Mouse (Mus musculus) megakaryocyte-erythroid progenitor cell, adult 5-6 weeks (primary cell): ENCODE measurements at regions not wholly inside any gene's neighbourhood (a gene's known extent, or its start where the extent isn't known, plus 50 kb on each side); places are given as distances from the start of the nearest gene placed in this dataset.

Experiments
- ATAC-seq: replicated peaks from 2 replicates; pipeline ENCODE4 v1.8.0; 2016; ENCODE audit warnings: mild to moderate bottlenecking, inconsistent platforms; ENCODE audit not compliant: severe bottlenecking, poor library complexity, low FRiP score, low TSS enrichment

DNA sequence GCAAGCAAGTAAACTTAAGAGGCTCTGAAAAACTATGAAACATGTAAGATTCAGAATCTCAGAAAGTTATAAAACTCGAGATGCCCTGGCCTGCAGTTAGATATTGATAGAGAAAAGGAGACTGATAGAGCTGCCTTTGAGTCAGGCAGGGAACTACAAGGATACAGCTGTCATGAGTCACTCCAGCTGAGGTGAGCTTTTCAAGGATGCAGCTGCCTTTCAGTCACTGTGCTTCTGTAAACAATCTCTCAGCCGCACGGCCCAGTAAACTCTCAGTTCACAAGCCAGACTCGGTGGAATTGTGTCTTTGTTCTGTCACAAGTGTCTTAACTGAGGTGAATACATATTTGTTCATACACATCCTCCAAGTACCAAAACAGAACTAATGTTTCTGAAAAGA is 334.9 kb upstream of the Rsrc1 start:
- no peak for ATAC-seq

DNA sequence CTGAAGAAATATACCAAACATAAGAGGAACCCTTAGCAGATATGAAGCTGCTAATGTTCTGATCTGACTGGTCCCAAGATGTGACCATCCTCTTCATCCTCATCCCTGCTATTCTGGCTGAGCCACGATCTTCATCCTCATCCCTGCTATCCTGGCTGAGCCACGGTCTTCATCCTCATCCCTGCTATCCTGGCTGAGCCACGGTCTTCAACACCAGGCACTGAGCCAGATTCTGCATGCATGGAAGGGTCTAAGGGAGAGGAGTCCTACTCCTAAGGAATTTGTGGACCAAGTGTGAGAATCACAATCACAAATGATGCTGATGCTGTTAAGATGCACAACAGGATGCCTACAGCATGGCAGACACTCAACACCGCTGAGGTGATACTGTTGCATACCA is 331.9 kb upstream of the Rsrc1 start:
- ATAC-seq, result no peak

DNA sequence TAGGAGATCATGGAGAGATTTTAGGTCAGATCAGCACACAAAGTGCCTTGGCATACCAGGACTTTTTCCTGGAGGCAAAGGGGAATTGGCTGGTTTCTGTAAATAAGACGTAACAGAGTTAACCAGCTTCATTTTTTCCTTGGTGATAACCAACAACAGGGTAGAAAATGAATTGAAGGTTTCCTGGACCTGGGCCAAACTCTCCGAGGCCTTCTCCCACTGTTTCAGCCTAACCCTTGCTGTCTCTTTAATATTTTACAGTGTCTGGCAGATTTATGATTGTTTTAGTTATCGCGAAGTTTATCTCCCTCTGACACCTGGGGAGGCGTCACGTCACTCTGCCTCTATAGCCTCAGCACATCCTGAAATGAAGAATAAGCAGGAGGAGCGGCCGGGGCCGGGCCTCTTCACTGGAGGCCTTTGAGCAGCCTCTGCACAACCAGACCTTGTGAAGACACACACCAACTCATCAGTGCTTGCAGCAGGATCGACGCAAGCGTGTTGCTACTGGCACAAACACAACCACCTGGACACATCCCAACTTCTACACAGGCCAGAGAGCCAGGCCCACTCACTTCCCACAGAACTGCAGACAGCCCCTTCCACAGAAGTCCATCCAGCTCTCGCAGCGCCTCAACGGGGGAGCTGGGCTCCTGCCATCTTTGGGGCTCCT is 331.0 kb upstream of the Rsrc1 start:
- peak; percentile 58 for ATAC-seq

DNA sequence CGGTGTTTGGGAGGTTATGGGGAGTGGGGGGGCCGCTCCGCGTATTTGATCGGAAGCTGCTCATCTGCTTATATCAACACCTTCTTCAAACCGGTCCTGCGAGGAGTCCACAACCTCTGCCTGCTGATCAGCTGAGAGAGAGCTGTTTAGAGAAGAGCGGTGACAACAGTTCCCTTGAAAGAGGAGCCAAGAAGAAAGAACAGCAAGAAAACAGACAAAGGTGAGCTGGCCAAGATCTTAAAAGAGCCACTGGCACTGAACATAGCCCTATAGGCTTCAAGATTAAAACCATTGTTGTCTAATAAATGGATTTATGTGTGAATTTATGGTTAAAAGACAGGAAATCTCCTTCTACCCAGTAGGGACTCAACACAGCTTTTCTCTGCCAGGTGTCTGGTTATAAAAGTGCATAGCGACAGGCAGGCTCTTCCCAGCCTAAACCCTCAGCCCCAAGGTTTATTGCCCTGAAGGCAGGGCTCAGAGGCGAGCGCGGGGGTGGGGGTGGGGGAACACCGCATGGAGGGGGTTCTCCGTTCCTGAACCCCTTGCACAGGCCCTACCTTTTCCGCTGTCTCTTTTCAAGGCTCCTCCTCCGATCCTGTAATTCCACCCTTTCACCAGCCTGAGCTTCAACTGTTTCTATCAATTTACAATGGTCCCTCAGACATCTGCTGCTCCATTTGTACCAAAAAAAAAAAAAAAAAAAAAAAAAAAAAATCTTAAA is 330.3 kb upstream of the Rsrc1 start:
- no peak for ATAC-seq

DNA sequence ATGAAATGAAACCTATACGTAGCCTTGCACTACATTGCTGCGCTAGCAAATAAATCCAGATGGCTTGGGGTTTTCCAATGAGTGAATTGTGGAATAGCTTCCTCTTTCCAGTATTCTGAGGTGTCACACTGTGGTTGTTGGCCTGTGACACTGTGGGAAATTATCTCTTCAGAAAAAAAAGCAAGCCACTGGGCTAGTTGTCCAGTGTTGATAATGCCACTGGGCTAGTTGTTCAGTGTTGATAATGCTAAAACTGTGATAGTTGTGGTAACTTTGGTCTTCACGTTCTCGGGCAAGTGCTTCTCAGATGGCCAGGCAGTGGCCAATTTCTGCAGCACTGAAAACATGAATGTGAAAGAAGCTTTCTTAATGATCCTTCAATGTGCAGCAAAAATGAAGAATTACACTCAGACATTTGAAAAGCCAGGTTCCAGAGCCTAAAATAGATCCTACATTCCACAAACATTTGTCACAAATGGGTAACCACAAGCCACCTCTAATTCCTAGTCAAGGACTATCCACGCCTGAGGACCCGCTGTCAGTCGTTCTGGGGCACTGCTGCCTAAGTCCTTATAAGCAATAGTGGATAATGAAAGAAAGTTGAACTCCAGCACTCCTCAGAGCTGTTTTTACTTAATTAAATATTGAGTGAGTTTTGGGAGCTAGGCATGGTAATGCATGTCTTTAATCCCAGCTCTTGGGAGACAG is 328.9 kb upstream of the Rsrc1 start:
- peak; percentile 45 for ATAC-seq

DNA sequence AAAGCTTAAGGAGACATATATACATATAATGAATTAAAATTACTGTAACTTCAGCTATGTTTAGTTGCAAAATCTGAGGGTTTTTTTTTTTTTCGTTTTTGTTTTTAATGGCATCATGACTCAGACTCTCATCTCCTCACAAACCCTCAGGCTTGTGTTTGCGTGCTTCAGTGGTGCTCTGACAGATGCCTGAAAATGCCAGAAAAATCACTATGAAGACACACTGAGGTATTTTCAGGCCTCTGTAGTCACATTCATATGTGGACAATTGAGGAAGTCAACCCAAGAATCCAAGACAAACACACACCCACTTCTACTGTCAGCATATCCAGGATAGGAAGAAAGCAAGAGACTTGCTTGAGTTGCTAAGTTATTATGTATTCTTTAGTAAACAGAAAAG is 327.2 kb upstream of the Rsrc1 start:
- ATAC-seq, result no peak

DNA sequence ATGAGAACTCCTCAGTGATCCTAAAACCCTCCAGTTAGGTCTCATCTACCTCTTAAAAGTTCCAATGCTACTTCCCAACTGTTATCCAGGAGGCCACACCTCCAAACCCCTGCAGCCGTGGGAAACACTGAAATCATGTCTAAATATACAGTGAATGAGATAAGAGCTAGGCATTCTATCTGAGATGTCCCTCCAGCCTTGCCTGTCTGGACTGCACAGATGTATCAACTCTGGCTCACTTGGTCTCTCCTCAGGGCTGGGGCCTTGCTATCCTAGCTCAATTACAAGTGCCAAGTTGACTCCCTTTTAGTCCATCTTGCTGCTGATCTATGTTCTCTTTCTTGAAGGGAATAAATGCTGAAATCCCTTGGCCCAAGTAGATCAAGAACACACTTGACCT is 326.3 kb upstream of the Rsrc1 start:
- ATAC-seq, result no peak

DNA sequence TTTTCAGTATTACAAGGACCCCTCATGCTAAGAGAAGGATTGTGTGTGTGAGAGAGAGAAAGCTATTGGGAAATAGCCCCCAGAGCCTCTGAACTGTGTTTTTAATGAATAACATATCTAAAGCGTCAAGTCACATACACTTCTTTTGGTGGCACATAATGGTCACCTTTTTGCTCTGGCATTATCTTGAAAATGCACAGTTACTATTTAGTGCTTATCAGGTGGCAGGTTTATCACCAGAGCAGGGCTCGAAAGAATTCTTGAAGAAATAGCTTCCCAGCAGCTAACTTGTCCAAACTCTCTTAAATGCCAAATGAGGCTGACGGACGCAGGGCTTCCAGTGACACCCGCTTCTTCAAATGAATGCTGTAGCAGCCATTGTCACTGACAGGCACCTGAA is 324.7 kb upstream of the Rsrc1 start:
- 0 out of 2 replicates have a peak, but pooled peaks have one; percentile 34 for ATAC-seq

DNA sequence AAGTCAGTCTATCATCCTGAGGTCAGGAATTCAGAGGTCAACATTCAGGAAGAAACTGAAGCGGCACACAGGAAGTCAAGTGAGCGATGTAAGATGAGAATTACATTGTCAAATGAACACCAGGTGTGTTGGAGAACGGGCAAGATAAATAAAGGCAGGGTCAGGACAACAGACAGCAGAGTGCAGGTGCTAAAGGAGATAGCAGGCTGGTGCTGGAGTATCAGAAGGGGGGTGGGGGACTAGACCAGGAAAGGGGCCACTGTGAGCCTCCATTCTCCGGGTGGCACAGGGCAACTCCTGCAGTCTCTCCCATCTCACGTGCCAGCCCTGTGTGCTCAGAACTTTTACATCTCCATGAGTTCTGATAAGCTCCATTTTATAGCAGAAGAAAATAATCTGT is 320.6 kb upstream of the Rsrc1 start:
- peak; percentile 69 for ATAC-seq

DNA sequence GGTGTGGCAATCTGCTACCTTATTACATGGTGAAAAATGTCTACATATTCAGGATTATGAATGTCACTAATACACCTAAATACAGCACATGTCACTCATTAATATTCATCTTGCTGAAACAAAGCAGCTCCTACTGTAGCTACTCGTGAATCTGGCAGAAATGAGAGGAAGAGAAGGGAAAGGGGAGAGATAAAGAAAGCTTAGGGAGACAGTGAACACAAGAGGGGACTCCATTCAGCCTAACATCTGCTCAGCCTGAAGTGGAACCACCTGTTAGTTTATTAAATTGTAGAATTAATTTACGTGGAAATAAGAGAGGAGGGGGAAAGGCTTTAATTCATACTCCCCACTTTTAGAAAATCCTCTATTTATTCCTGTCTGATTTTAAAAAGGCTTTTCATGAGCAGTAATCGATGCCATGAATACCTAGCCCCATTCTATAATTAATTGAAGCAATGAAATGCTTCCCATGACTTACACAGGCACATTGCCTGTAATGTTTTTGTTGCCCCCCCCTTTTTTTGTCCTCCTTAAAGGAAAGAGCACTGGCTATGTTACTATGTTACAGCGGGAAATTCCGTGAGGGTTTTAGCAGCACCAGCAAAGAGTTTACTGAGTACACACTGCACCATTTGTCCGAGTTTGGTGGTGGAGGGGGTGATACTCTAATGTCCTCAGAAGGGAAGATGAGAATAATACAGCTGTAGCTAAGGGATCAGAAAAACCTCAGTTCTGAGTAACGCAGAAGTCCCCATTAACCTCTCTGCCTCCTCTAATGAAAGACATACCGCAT is 319.2 kb upstream of the Rsrc1 start:
- no peak for ATAC-seq

DNA sequence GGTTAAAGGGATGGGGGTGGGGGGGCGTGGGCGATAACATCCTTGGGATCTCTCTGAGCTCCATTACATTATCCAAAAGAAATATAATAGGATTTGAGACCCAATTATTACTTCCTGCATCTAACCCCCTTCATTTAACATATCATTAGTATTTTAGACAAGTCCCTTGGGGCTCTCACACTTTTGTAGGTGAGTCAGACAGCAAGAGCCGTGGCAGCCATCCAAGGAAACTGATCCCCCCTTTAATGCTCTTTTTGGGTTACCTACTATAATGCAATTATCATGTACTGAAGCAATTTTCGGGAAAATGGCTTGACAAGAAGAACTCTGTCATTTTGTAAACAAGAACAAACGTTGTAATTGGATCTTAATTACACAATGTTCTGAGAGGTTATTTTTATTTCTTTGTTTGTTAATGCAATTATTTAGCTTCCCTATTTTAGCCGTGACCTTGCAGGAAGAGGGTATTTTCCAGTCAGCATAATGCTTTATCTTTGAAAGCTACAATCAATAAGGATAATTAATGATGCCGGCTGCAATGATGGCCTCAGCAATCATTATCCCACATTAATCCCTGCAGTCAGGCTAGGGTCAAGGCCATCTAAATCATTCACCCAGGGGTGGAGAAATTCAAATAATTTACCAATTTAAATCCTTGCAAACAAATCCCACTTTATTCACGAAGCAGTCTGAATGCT is 297.5 kb upstream of the Rsrc1 start:
- ATAC-seq, result no peak

DNA sequence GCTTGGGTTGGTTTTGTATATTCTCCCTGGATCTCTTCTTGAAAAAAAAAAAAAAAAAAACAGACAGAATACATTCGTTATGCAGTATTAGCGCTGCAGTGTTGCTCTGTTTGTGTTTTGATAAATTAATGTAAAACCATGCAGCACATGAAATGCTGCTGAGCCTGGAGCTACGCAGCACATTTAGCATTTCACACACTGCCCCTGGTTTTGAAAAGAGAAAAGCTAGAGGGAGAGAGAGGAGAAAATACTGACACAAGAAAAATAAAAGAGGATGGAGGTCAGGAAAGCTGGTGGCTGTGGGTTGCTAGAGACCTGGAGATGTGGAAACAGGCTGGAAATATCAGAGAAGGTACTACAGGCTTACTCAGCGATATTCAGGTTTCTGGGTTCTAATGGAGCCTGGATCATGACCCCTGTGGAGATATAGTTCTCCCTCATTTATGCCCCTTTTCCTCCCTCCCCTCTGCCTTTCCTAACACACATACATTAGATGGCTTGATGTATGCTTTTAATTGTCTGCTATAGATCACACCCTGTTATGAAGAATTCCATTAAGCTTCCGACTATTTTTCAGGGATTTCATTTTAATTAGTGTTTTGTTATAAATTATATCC is 296.8 kb upstream of the Rsrc1 start:
- ATAC-seq, result no peak

DNA sequence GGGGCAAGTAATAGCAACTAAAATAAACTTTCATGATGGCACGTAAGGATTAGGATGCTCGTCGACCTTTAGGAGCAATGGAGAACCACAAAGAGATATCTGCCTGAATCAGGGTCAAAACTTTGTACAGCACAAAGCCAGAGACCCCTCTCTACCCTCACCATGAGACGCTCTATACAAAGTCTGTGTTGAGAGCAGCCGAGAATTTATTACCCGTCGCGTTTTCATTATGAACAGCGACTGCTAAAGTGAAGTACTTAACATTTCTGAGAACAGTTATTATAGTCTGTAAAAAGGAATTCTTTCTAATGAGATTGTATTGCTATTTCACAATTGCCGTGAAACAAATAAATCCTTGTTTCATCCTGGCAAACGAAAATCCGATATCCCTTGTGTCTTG is 296.1 kb upstream of the Rsrc1 start:
- no peak for ATAC-seq

DNA sequence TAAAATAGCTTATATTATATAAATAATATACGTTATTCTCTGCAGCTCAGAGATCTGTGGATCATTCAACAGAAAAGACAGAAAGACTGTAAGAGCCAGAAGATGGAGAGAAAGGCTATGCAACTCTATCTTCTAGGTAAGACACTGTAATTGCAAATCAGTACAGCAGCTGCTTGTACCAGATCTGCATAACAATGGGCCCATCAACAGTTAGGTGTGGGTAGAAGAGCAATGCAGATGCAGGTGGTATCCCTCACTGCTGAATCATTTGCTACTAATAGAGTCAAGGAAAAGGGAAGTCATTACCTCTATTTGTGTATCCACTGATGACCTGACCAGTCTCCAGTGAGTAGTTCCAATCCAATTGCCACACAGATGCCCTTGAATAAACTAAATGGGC is 294.1 kb upstream of the Rsrc1 start:
- no peak for ATAC-seq

DNA sequence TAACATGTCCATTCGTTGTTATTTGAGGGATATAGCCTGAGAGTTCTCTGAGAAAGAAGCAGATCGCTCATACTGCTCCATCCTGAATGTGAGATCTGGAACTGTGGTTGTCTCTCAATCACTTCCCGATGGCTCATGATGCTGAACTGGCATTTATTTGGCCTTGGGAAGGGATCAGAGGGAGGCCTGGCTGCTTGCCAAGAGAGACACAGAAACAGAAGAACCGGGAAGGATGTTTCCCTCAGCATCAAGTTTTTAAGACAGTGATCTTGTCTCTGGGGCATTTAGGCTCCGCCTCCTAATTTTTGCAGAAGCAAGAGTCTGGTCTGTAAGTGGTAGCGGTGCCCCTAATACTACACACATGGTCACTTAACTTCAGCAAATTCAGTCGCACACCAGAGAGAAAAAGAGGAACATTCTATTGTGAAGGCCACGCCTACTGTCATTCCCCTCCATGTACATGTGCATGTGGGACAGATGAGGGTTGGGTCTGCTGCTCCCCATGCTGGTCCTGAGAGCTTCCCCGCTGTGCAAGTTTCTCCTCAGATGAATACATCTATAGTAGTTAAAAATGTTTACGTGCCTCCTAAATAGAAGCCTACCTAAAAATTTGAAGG is 290.2 kb upstream of the Rsrc1 start:
- no peak for ATAC-seq

DNA sequence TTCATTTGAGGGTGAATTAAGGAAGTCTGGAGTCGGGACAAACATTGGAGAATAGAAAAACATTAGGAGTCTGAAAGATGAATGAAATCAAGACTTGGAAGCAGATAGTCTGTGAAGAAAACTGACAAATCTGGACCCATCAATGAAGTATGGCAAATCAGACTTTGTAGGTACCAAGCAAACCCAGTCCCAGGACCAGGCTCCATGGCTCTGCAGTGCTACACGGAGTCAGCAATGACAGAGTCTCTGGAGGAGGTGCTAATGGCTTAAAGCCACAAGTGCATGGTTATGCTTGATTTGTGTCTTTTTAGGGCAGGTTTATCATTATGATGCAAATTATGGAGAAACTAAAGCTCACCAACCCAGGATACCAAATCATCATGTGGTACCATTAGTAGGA is 286.1 kb upstream of the Rsrc1 start:
- no peak for ATAC-seq

DNA sequence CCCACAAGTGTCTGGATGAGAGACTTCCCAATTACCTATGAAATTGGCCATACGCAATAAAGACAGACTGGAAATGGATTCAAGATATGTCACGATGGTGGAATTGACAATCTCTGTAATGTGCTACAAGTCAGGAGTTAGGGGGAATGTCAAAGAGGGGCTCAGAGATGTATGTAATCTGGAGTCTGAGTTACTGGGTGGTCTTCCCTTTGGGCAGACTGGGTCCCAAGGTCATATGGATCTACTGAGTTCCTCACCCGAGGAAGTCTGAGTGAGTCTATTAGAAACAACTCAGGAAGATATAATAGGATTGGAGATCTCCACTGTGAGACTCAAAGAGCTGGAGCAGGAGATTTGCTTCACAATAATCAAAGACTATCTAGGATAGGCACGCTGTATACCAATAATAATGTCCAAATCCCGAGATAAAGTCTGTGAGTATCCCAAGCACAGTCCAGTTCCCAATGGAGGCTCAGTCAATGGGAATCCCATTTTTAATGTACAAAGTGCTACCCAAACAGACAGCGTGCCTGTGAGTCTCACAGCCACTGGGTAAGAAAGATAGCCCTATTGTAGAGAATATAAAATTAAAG is 285.4 kb upstream of the Rsrc1 start:
- no peak for ATAC-seq

DNA sequence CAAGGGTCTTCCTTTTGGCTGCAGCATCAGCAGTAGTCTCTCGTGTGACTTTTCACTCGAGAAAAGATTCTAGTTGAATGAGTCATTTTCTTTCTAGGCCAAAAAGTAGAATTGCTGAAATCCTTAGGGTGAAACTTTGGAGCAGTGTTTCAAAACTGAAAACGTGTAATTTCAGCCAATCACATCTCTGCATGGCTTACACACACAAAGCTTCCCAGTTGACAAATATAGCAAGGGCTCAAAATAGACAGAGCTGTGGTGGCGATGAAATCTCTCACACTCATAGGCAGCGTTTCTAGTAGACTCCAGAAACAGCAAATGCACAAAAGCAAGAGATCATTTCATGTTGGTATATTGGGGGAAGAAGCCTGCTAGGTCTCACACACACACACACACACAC is 283.1 kb upstream of the Rsrc1 start:
- no peak for ATAC-seq
